Mouse (Mus musculus): Measurements from ENCODE around the gene Hoxa7. TPM values are rescaled to one million over a fixed set of nuclear protein-coding genes. Genes with fewer than 3 reads are reported as not detected.

Gene Hoxa7
- total RNA-seq, 2 experiments from 2014 or later: 19.1 to 20.1 TPM

- DNase-seq: peak in 1 of 2 experiments; percentile 51
Observed at GRCm38 (mm10) chr6:52226569-52227257, 5.1 kb upstream of the Hoxa7 start.

- peak in 1 of 2 experiments; percentile 64 for DNase-seq
Observed at GRCm38 (mm10) chr6:52225612-52226568, 4.2 kb upstream of the Hoxa7 start.

DNA sequence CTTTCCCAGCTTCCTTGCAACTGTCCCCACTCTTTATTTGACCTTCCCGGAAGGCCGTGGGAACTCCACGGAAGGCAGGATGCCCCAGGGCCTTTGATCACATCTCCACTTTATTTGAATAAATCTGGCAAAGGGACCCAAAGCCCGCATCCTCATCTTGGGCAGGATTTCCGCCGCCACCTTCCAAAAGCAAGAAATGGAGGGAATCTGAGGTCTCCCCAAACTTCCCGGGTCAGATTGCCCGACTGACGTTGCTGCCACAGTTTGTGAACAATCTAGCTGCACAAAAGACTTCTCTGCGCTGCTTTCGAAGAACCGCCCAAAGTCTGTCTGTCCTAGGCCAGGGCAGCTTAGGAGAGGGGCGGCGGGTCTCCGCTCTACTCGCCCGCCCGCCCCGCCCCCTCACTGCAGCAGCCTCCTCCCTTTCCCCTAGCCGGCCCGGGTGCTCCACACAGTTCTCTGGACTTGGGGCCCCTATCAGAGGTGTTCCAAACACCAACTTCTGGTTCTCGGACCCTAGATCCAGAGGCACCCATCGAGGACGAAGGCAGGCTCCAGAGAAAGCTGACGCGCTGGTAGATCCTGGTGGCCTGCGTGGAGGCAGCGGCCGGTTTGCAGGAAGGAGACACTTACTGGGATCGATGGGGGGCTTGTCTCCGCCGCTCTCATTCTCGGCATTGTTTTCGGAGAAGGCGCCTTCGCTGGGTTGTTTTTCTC lies 3.4 kb upstream of the Hoxa7 start:
- DNase-seq: no peak

DNA sequence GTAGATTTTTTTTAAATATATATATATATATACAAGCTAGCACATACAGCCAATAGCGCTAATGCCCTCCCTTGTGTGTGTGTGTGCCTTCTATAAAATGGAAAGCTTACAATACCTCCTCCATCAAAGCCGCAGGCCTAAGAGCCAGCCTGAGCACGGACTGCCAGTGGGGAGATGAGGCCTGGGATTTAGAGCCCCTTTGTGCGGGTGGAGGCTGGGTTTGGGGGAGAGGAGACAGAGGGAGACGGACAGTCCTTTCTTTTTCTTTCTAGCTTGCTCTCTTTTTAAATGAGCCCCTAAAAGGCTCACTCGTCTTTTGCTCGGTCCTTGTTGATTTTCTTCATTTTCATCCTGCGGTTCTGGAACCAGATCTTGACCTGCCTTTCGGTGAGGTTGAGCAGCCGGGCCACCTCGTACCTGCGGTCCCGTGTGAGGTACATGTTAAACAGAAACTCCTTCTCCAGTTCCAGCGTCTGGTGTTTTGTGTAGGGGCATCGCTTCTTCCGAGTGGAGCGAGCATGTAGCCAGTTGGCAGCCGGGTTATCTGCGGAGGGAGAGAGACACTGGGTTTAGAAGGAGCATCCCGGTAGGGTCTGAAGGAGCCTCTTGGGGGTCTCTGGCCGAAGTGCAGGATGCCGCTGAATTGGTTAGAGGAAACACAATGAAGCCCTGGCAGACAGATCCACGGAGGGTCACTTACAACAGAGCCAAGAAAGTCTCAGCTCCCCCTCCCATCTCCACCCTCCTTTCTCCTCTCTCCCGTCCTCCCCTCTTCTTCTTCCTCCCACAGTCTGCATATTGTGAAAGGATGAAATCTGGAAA lies 2.5 kb upstream of the Hoxa7 start:
- no peak for DNase-seq

DNA sequence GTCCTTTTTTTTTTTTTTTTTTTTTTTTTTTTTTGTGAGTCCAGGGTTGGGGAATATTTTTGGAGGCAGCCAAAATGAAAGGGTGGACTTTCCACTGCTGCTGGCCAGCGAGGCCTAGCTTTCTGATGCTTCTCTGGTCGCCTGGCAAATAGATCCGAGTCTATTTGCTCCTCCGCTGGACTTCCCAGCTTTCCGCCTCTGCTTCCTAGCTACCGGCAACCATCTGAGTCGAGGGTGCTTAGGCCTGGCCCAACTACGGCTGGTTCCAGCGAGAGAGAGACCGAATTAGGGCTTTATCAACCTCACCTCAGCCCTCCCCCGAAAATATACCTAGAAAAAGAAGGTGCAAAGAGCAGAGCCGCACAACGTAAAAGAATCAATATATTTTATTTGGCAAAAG lies 1.1 kb upstream of the Hoxa7 start:
- DNase-seq: no peak

- no peak for DNase-seq
Observed at GRCm38 (mm10) chr6:52221993-52222685, 485 bp upstream of the Hoxa7 start.

DNA sequence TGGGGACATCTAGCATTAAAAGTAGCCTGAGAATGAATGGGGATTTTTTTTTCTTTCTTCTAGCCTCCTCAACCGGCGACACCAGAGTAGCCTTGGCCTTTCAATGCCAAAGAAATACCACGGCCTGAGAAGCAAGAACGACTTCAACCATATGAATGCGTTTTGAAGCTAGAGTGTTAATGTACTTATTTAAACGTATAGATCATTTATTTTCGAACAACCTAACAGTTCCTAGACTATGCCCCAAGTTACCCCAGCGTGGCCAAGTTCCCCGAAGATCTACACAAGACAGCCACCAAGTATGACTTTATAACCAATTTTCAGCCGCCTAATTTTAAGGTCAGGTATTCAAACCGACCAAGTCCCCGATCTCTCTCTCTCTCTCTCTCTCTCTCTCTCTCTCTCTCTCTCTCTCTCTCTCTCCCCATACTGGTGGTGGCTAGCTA lies 766 bp downstream of the Hoxa7 start:
- no peak for DNase-seq

DNA sequence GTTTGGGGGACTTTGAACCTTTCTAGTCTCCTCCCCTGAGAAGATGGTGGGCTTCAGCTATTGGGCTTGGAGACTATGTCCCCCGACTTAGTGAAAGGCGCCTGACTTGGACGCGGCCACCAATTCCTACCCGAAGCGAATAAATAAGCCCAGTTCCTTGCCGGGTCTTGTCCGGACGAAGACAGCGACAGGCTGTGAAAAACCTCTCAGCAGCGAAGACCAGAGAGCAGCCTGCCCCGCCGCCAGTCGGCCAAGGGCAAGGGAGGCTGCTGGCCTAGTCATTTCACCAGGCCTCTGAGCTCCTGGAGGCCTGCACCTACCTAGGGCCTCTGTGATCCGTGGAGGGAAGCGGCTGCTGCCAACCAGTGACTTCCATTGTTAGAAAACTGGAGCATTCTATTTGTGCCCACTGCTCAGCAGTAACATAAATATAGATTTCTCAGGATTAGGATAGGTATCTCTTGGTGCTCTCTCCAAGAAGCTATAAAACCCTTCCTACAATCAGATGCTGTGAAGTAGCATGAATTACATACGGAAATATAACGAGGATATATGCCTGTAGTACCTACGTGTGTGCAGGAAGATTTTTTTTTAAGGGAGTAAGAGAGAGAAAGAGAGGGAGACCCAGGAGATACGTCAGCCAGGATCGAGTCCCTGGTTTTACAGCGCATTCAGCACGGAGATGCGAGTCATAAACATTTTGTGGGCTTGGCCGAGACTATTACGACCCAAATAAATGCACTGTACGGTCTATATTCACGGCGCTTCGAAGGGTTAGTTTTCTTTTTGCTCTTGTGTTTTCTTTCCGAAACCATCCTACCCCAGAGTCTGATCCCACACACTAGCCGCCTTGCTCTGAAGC lies 1.4 kb downstream of the Hoxa7 start:
- DNase-seq: no peak

- no peak for DNase-seq
Observed at GRCm38 (mm10) chr6:52219234-52219942, 2.3 kb downstream of the Hoxa7 start.

GRCm38 (mm10) chr6:52218643-52219215 lies 2.9 kb downstream of the Hoxa7 start:
- DNase-seq: no peak

DNA sequence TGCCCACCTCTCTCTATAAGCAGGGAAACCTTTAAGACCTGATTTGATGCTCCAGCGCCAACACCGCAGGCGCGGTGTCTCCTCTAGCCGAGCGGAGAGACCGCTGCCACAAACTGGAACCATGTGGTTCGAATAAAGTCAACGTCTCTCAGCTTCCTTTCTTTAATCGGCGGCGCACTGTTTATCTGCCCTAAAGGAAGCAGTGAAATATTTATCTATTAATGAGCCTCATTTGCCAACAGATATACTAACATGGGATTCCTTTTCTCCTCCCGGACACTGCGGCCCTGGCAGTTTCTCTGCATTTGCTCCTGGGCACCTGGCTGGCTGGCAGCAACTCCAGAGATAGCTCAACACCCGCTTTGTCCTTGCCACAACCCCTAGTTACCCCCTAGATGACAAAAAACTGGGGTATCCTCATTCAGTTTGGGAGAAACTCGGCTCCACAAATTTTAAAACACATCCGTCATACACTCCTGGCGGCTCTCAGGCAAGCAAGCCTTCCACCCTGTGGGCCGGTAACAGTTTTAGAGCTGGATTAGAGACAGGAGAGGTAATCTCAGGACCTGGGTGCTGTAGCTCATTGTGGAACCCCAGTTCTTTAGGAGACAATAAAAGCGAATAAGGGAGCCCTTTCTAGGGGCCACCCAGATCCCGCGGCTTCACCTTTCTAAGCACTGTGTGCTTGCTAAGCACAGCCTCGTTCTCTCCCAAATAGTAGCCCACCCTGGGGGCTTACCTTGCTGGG lies 3.6 kb downstream of the Hoxa7 start:
- no peak for DNase-seq

DNA sequence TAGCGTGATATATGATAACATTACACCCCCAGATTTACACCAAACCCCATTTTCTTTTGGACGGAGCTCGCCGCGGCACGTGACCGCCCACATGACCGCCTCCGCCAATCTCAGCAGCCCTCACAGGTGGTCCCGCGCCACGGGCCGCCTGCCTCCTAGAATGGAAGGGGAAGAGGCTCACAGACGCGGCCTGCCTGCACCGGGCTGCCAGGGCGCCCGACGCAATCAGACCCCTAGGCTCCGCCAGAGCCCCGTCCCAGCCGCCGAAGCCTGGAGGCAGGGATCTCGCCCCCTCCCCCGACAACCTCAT lies 4.2 kb downstream of the Hoxa7 start:
- DNase-seq: peak; percentile 90 to 92

- peak; percentile 55 to 61 for DNase-seq
Observed at GRCm38 (mm10) chr6:52216691-52217458, 4.8 kb downstream of the Hoxa7 start.

- DNase-seq: no peak
Observed at GRCm38 (mm10) chr6:52215771-52216535, 5.7 kb downstream of the Hoxa7 start.

GRCm38 (mm10) chr6:52215070-52215469 lies 6.6 kb downstream of the Hoxa7 start:
- no peak for DNase-seq

DNA sequence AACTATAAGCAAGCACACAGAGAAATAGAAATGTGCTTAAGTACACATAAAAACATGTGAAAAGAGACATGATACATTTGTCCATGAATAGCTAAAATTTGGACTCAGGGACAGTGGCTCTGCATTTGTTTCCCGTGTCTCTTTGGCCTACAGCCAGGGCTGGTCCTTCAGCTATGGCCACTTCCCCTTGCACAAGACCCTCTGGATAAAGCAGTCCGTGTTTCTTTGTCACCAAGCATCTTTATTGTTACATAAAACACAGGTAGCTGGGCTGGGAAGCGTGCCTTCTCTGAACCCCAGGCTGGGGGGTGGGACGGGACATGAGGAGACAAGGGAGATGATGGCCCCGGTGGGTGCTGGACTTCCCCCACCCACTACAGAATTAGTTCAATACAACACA lies 7.4 kb downstream of the Hoxa7 start:
- DNase-seq: no peak

Measured in adrenal gland, postnatal 36 days (tissue).